Mouse (Mus musculus) adipocyte (in vitro differentiated cells): ENCODE measurements at regions not wholly inside any gene's neighbourhood (a gene's known extent, or its start where the extent isn't known, plus 50 kb on each side); places are given as distances from the start of the nearest gene placed in this dataset.

Experiments used
- DNase-seq: peaks from one replicate; pipeline ENCODE4 v3.0.0-alpha.2; 2016; ENCODE audit warnings: low spot score

- peak; percentile 3 for DNase-seq
Measured at GRCm38 (mm10) chr7:61939971-61940705, 406.2 kb upstream of the Ndn start.

- DNase-seq, result peak; percentile 6
Measured at GRCm38 (mm10) chr7:61982203-61982932, 364.0 kb upstream of the Ndn start.

- DNase-seq, result no peak
Measured at GRCm38 (mm10) chr7:62026635-62027034, 319.7 kb upstream of the Ndn start.

GRCm38 (mm10) chr7:62045743-62046451, 300.5 kb upstream of the Ndn start:
- DNase-seq, result no peak

GRCm38 (mm10) chr7:62046452-62046809, 299.9 kb upstream of the Ndn start:
- no peak for DNase-seq

GRCm38 (mm10) chr7:62078607-62079006, 267.8 kb upstream of the Ndn start:
- peak; percentile 78 for DNase-seq

GRCm38 (mm10) chr7:62085120-62085849, 261.1 kb upstream of the Ndn start:
- DNase-seq, result peak; percentile 28
